Mouse (Mus musculus): ENCODE data around the gene Spp2.

- TF ChIP-seq POLR2A (IDR thresholded peaks at IDR 0.05; ENCODE audit: extremely low read depth, insufficient read depth, low read length) (no peak), CTCF (IDR thresholded peaks at IDR 0.05; ENCODE audit: extremely low read depth, insufficient read depth, low read length) (no peak)
Observed at GRCm38 (mm10) chr1:88469746-88470145, 63.0 kb downstream of the Spp2 start.
